Mouse (Mus musculus): ENCODE data around the gene Gm4871. TPM values are rescaled to one million over a fixed set of nuclear protein-coding genes. Genes with fewer than 3 reads are reported as not detected.

Gm4871 gene
- polyA plus RNA-seq, 1 experiment from 2014 or later = not detected

DNA sequence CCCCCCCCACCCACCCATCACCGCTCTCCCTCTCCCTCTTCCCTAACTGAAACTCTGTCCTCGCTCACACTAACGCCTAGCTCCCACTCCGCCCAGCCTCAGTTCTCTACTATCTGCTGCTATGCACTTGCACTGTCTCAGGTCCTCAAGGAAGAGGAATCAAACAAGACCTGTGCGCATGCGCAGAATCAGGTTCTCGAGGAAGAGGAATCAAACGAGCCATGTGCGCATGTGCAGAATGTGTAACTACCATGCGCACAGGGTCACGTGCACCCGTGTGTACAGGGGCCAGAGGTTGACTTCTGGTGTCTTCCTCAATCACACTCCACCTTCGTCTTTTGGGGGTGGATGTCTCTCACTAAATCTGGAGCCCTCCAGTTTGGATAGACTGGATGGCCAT, 45.0 kb downstream of the Gm4871 start:
- Histone ChIP-seq H3K27me3 (replicated peaks; ENCODE audit: control insufficient read depth, insufficient read depth, low read length) (no peaks in the 10 kb centered on the region), H3K9me3 (replicated peaks; ENCODE audit: control insufficient read depth, low read length) (0 out of 2 replicates have a peak, but pooled peaks cover 2% of the 10 kb centered on the region), H3K4me1 (ENCODE audit: control insufficient read depth, insufficient read depth, low read length) (no peaks in the 10 kb centered on the region), H3K27ac (ENCODE audit: low read depth, low read length) (no peak overlapping the region), H3K4me2 (ENCODE audit: low read length) (no peak overlapping the region), H3K9ac (ENCODE audit: low read length) (no peak overlapping the region), H3K4me3 (ENCODE audit: low read depth, low read length) (no peak overlapping the region), H3K36me3 (ENCODE audit: control insufficient read depth, insufficient read depth, low read length) (no peaks in the 10 kb centered on the region)
- ATAC-seq = no peak
- no peak for DNase-seq (ENCODE audit: low spot score)
- WGBS = 93% methylated on average over 13 of the region's 13 CpGs

DNA sequence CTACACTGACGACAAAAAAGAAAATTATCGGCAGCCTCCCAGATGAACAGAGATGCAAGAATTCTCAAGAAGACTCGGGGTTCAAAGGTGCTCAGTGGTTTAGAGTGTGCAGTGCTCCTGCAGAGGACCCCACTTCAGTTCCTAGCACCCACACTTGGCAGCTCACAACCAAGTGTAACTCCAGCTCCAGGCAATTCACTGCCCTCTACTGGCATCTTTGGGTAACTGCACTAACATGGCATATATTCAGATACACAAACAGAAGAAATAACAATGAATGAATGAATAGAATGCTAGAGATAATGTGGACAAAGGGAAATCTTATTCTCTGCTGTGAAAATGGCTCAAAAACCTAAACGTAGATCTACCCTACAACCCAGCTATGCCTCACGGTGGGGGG, 47.7 kb downstream of the Gm4871 start:
- Histone ChIP-seq H3K9me3 (replicated peaks; ENCODE audit: control insufficient read depth, low read length) (0 out of 2 replicates have a peak, but pooled peaks cover 2% of the 10 kb centered on the region), H3K27ac (ENCODE audit: low read depth, low read length) (no peak overlapping the region), H3K4me2 (ENCODE audit: low read length) (no peak overlapping the region), H3K36me3 (ENCODE audit: control insufficient read depth, insufficient read depth, low read length) (no peaks in the 10 kb centered on the region), H3K4me1 (ENCODE audit: control insufficient read depth, insufficient read depth, low read length) (no peaks in the 10 kb centered on the region), H3K9ac (ENCODE audit: low read length) (no peak overlapping the region), H3K27me3 (replicated peaks; ENCODE audit: control insufficient read depth, insufficient read depth, low read length) (no peaks in the 10 kb centered on the region), H3K4me3 (ENCODE audit: low read depth, low read length) (no peak overlapping the region)
- 93% methylated on average over 5 of the region's 5 CpGs for WGBS
- DNase-seq (ENCODE audit: low spot score) = no peak
- ATAC-seq = no peak

DNA sequence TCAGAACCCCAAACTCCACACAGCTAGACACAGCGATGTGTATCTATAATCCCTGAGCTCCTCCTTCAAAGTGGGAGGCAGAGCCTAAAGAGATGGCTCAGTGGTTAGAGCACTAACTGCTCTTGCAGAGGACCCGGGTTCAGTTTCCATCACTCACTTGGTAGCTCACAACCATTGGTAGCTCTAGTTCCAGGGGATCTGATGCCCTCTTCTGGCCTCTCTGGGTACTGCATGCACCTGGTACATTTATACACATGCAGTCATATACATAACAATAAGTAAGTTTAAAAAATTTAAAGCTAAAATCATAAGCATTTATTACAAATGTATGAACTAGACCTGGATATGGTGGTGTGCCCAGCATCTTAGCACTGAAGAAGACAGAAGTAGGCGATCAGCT, 49.3 kb downstream of the Gm4871 start:
- H3K27ac ChIP-seq (ENCODE audit: low read depth, low read length) = no peak overlapping the region
- WGBS = 90% methylated on average over 3 of the region's 3 CpGs
- H3K9ac ChIP-seq (ENCODE audit: low read length) = no peak overlapping the region
- DNase-seq (ENCODE audit: low spot score) = no peak
- 0 out of 2 replicates have a peak, but pooled peaks cover 2% of the 10 kb centered on the region for H3K9me3 ChIP-seq (replicated peaks; ENCODE audit: control insufficient read depth, low read length)
- no peak overlapping the region for H3K4me3 ChIP-seq (ENCODE audit: low read depth, low read length)
- H3K4me2 ChIP-seq (ENCODE audit: low read length) = no peak overlapping the region
- no peak for ATAC-seq
- no peaks in the 10 kb centered on the region for H3K4me1 ChIP-seq (ENCODE audit: control insufficient read depth, insufficient read depth, low read length)
- no peaks in the 10 kb centered on the region for H3K36me3 ChIP-seq (ENCODE audit: control insufficient read depth, insufficient read depth, low read length)
- no peaks in the 10 kb centered on the region for H3K27me3 ChIP-seq (replicated peaks; ENCODE audit: control insufficient read depth, insufficient read depth, low read length)

Other genes with a start within 250 kb of the Gm4871 start
- gene Smurf1, start 66.9 kb downstream of the Gm4871 start, polyA plus RNA-seq (2014; fragmentation: Nextera tagmentation; extraction: Ambion mirVana) = 16.5 and 22.7 TPM in 2 replicates
- gene 1700018F24Rik, start 10.2 kb upstream of the Gm4871 start, polyA plus RNA-seq (2014; fragmentation: Nextera tagmentation; extraction: Ambion mirVana) = not detected in 2 replicates
- 241 and 263 TPM in 2 replicates for gene Arpc1a, start 51.1 kb upstream of the Gm4871 start, polyA plus RNA-seq (2014; fragmentation: Nextera tagmentation; extraction: Ambion mirVana)
- not detected in 2 replicates for gene Kpna7, start 51.3 kb upstream of the Gm4871 start, polyA plus RNA-seq (2014; fragmentation: Nextera tagmentation; extraction: Ambion mirVana)
- gene Arpc1b, start 81.5 kb upstream of the Gm4871 start, polyA plus RNA-seq (2014; fragmentation: Nextera tagmentation; extraction: Ambion mirVana) = 48.8 and 50.3 TPM in 2 replicates
- gene Pdap1, start 107.5 kb upstream of the Gm4871 start, polyA plus RNA-seq (2014; fragmentation: Nextera tagmentation; extraction: Ambion mirVana) = 98.8 and 102 TPM in 2 replicates
- 226 and 245 TPM in 2 replicates for gene Bud31, start 107.6 kb upstream of the Gm4871 start, polyA plus RNA-seq (2014; fragmentation: Nextera tagmentation; extraction: Ambion mirVana)
- 16.8 and 21.6 TPM in 2 replicates for gene Ptcd1, start 134.4 kb upstream of the Gm4871 start, polyA plus RNA-seq (2014; fragmentation: Nextera tagmentation; extraction: Ambion mirVana)
- gene Cpsf4, start 134.5 kb upstream of the Gm4871 start, polyA plus RNA-seq (2014; fragmentation: Nextera tagmentation; extraction: Ambion mirVana) = 28.9 and 31.1 TPM in 2 replicates
- 513 and 604 TPM in 2 replicates for gene Atp5j2, start 159.3 kb upstream of the Gm4871 start, polyA plus RNA-seq (2014; fragmentation: Nextera tagmentation; extraction: Ambion mirVana)
- 14.9 and 16.4 TPM in 2 replicates for gene Zkscan14, start 169.1 kb upstream of the Gm4871 start, polyA plus RNA-seq (2014; fragmentation: Nextera tagmentation; extraction: Ambion mirVana)
- 17.7 and 17.8 TPM in 2 replicates for gene Zkscan5, start 171.8 kb upstream of the Gm4871 start, polyA plus RNA-seq (2014; fragmentation: Nextera tagmentation; extraction: Ambion mirVana)
- 42.8 and 45.7 TPM in 2 replicates for gene Zfp655, start 199.0 kb upstream of the Gm4871 start, polyA plus RNA-seq (2014; fragmentation: Nextera tagmentation; extraction: Ambion mirVana)
- gene Zscan25, start 247.7 kb upstream of the Gm4871 start, polyA plus RNA-seq (2014; fragmentation: Nextera tagmentation; extraction: Ambion mirVana) = 0.98 and 1.6 TPM in 2 replicates